Mouse (Mus musculus) heart, adult 8-10 months (tissue): ENCODE measurements around the gene Atpaf1. TPM values are rescaled to one million over a fixed set of nuclear protein-coding genes. Genes with fewer than 3 reads are reported as not detected.

Experiments
- DNase-seq: peaks from one replicate; pipeline ENCODE4 v3.0.0; 2022; ENCODE audit warnings: low spot score
- total RNA-seq, 4 experiments: library from RNA; stranded (reverse); gene quantifications; 2 replicates each; pipeline ENCODE4 v1.2.4; 2022

The Atpaf1 gene
- total RNA-seq: 100 to 1,000 TPM; 110 to 119 (median 113) TPM

DNA sequence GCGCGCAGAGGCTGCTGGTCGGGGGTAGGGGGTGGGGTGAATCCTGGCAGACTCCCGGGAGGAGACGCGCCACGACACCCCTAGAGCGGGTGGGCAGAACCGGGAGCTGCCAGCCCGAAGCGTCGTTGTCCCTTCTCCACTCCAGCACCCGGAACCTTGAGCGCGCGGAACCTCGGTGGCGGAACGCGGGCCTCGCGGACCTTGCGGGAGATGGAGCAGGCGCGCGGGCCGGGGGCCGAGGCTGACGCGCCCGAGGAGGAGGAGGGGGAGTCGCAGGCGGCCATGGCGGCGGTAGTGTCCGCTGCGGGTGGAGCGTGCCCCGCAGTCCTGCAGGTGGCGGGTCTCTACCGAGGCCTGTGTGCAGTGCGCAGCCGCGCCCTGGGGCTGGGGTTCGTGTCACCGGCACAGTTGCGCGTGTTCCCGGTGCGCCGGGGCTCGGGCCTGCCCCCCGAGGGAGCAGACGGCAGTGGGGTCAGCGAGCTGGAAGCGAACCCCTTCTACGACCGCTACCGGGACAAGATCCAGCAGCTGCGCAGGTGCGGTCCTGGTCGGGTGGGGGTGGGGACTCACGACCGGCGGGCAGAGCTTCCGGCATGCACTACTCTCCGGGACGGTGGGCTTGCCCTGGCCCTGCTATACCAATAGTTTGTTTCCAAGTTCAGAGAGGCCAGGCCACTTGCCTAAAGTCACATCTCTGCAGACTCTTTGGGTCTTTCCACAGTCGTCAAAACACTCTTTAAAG is at the start of gene Atpaf1:
Atpaf1 (plus strand) TSS at position 44 of the 742 bp plus-strand sequence.
- peak; percentile 55 for DNase-seq

DNA sequence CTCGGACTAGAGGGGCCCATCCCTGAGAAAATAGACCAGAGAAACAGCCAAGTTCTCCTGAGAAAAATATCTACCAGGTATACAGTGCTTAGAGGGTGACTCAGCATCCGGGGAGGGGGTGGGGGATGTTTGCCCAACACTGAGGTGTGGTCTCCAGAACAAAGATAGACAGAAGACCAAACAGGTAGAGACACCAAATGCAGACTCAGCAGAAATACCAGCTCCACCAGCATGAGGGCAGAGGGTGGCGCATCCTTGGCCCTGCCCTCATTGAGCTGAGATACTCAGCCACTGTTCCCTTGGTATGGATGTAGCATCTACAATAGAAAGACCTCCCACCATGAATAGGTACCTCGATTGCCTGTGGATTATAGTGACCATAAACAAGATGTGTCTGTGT is 49.7 kb upstream of the Atpaf1 start:
- DNase-seq: no peak

DNA sequence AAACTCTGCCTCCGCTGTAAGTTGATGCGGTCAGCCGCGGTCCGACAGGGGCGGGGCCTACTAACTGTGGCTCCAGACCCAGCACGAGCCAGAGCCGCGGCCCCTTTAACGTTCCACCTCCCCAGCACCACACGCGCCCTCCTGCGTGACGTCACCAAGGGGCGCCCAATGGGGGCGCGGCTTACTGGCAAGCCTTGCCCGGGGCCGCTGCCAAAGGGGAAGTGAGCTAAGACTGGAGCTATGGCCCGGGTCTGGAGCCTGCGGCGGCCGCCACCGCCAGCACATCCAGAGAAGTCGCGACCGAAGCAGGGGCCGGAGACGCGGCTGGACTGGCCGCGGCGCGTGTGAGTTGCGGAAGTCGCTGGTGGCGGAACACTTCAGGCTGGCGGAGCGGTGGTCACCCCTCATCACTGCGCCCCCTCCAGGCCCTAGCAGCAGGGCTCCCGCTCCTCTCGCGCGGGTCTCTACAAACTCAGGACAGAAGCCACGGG is 47.0 kb upstream of the Atpaf1 start, which contains the start of gene Efcab14:
Efcab14 (plus strand) TSS at position 194 of the 491 bp plus-strand sequence.
- DNase-seq: peak; percentile 97

DNA sequence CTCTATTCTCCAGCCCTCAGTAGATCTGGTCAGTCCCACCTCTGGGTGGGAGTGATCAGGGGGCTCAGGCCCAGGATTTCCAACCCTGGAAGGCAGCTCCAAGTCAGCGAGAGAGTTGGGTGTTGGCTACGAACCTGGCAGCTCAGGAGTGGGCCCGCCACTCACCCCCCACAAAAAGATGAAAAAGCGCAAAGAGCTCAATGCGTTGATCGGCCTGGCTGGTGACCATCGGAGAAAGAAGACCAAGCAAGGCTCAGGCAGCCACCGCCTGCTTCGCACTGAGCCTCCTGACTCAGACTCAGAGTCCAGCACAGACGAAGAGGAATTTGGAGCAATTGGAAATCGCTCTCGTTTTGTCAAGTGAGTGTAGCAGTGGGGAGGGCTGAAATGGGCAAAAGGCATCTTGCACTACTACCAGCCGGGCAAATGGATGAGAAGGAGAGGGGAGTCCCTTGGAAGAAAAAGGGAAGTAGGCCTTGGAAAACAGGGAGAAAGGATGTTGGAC is 46.1 kb upstream of the Atpaf1 start:
- DNase-seq: no peak

DNA sequence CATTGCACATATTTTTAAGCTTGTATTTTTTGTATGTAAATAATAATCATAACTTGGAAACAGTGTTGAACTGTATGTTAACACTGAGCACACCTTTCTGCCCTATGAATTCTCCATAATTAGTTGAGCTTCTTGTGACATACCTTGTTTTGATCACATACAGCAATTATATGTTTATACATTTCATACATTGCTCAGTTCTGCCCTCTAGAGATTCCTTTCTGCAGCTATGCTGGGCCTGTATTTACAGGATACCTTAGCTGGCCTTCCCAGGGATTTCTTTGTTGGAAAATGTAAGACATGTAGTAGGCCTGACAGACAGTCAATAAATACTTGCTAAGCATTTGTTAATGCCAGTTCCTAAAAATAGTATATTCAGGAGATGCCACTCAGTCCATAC is 42.0 kb upstream of the Atpaf1 start:
- DNase-seq: no peak

DNA sequence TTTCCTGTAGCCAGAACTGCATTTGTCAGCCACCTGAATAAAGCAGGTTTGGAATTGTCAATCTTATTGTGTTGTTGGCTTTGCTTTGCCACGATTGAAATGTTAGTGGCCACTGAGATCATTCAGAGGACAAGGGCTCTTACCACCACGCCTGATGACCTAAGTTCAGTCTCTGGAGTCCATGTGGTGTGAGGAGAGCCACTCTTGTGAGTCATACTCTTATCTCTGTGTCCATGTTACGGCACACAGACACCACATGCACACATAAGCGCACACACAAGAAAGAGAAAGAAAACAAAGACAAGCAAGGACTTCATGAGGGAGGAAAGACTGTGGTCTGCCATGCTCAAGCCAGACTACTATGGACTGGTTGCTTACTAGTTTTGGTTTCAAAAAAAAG is 41.5 kb upstream of the Atpaf1 start:
- DNase-seq: no peak

DNA sequence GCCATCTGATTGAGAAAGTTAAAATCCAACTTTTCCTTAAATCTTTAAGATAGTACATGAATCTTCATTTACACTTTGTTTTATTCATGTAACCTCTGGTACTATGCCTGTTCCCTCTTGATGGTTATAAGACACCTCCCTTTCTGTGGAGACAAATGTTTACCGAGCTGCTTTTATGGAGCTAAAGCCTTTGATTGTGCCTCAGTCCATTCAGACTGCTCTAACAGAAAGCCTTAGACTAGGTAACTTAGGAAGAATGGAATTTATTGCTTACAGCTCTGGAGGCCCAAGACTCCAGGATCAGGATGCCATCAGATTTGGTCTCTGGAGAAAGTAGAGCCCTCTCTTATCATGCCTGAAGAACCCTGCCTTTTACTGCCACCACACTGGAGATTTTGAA is 36.4 kb upstream of the Atpaf1 start:
- no peak for DNase-seq

DNA sequence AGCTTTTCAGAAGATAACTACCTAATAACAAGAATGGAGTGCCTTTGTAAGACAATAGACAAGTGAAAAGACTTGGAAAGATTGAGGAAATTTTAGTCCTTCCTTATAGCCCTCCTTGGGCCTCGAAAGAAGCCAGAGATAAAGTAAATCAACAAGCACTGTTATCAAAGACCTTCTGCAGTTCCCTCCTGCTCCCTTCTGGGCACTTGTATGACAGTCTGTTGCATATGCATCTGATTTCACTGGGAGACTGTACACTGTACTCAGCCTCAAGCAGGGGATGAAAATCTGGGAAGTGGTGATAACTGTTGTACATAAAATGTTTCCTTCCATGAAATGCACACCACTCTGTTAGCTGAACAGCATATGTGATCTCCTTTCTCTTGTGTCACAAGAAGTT is 35.3 kb upstream of the Atpaf1 start:
- DNase-seq: no peak

DNA sequence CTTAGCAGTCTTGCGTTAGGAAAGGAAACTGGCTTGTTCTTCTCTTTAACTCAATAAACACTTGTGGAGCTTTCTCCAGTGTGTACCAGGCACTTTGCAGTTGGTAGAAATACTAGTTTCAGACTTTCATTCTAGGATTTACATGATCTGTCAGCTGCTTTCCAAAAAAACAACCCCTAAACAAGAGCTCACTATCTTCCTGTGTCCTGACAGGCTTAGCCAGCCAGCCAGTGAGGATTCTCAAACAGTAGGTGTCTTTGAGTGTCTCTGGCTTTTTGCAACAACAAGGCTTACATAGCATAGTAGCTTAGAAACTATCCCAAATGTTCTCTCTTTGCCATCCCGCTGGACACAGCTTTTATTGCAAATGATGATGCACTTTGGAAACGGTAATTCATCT is 30.5 kb upstream of the Atpaf1 start:
- DNase-seq: no peak

DNA sequence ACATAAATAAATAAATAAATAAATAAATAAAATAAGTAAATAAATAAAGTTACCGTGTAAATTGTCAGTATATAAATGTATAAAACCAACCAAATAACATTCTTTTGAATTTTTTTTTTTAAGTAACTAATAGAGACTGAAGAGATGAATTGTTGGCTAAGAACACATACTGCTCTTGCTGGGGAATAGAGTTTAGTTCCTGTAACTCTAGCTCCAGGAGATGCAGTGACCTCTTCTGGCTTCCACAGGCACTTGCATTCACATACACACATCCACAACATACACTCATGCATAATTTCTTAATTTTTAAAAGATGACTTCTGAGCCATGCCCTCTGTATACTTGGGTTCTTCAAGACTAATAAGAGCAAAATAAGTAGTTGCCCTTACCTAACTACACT is 29.8 kb upstream of the Atpaf1 start:
- no peak for DNase-seq

DNA sequence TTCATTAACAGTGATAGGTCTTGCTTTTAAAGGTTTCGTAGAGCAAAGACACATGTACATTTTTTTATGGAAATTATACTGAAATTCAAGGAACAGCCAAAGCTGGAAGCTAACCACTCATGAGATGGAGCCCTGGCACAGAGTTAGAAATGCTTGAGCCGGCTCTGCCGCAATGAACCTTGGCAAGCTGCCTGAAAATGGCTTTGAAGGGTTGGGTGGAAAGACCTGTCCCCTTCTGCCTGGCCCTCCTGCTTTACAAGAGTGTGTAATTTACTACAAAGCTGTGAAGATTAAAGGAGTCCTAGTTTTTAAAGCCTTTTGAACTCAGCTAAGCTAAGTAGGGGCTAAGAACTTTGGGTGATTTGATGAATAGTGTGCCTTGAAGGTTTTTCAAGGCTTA is 23.4 kb upstream of the Atpaf1 start:
- no peak for DNase-seq

DNA sequence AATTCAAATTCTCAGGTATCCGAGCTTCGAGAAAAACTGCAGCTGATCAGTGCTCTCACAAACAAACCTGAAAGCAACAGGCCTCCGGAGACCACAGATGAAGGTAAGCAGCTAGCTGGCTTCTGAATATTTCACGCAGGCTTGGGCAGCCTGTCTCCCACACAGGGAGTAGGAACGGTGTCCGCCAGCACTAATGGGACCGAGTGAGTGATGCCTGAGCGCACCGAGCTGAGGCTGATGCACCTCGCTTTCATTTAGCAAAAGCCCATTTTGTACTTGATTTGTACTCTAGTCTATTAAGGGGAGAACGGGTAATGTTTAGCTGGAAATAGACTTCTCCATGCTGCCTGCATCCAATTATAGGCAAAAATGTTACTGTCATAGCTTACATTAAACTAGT is 20.0 kb upstream of the Atpaf1 start:
- no peak for DNase-seq

DNA sequence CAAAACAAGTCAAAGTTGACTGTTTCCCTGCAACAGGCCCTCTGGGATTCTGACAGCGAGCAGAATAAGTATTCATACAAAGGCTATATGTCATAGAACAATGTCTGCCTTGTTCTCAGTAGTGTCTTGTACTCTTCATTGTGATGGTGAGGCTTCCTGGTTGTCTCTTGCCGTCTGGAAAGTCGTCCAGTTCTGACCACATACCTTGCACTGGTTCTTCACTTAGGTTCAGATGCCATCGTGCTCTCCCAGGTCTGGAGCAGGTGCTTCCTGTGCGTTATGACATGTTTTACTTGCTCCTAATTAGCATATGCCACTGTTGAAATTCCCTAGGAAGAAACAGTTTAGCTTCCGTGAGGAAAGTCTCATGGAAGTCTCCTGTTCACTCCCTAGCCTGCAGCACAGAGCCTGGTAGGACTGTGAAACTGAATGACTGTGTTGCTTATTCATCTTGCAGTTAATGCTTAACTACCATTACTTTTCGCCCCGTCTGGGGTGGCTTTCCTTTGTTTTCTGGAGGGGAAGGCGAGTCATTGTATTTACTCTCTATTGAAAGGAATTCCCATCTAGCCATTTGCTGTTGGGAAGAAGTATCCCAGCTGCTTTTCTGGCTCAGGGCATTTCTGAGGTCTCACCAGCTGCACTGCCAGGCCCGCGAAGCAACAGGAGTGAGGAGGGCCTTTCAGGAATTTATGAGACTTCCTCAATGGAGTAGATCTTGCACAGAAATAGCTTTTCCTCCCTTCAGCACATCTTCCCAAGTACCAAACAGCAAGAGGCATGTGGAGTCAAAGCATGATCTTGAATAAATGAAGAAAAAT is 16.8 kb upstream of the Atpaf1 start:
- DNase-seq: no peak

DNA sequence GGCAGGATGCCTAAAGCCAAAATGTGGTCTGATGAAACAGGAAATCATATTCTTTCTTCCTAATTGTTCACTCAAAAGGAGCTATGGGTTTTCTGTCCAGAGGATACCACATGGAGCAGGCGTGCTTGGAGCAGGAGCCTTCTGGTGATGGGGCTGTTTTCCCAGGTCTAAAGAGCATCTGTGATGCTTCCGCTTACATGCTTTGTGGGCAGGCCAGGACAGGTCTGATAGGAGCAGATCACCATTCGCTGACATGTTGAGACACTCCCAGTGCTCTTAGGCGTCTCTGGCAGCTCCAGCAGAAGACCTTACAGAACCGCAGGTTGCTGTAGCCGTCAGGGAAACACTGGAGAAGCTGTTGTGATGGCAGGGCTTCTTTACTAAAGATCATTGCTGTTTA is 9.6 kb upstream of the Atpaf1 start:
- DNase-seq: no peak

DNA sequence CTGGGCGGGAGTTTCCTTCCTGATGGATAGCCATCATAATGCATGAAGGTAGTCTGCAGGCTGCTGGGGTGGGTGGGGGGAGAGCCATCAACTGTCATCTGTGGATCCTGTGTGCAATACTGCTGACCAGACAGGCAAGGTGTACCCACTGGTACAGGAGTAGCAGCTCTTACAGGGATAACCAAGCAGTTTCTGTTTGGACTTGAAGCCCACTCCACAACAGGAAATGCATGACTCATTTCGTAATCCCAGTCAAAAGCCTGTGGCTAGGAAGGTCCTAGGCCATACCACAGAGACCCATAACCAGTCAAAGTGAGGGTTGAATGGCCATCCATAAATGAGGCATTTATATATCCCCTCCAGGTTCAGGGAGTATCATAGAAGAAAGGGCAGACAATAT is 7.0 kb upstream of the Atpaf1 start:
- DNase-seq: no peak

DNA sequence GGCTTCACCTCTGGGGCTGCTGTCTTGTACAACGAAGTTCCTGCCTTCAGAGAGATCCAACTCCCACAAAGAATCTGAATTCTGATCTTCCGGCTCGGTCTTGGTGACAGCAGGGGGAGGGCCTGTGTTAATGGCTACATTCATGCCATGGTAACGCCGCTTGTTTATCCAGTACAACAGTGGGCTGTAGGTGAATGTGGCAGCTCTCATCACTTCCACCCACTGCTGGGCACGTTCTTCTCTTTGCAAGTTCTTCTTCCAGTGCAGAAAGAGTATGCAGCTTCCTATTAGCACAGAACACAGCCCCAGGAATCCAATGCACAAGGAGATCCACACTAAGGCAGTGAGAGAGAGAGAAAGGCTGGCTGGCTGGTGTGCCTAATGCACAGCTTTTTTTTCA is 4.3 kb upstream of the Atpaf1 start:
- DNase-seq: no peak

DNA sequence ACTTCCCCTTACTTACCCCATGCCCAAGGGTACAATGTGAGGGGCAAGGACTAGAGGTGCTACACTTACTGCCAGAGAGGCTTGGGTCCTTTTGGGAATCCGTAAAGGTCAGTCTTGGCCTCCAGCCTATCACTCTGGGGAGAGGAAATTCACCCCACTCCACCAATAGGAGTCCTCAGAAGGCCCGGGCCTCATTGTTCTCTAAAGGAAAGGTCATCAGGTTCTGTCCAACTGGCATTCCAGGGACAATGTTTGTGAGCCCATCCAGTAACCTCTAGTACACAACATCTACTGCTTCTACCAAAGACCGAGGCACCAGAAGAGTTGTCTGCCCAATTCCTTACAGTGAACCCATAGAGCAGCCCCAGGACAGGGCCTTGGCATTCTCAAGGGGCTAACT is 3.7 kb upstream of the Atpaf1 start, which contains the start of gene Tex38:
Tex38 (minus strand) TSS at position 101 of the 400 bp plus-strand sequence.
- no peak for DNase-seq

DNA sequence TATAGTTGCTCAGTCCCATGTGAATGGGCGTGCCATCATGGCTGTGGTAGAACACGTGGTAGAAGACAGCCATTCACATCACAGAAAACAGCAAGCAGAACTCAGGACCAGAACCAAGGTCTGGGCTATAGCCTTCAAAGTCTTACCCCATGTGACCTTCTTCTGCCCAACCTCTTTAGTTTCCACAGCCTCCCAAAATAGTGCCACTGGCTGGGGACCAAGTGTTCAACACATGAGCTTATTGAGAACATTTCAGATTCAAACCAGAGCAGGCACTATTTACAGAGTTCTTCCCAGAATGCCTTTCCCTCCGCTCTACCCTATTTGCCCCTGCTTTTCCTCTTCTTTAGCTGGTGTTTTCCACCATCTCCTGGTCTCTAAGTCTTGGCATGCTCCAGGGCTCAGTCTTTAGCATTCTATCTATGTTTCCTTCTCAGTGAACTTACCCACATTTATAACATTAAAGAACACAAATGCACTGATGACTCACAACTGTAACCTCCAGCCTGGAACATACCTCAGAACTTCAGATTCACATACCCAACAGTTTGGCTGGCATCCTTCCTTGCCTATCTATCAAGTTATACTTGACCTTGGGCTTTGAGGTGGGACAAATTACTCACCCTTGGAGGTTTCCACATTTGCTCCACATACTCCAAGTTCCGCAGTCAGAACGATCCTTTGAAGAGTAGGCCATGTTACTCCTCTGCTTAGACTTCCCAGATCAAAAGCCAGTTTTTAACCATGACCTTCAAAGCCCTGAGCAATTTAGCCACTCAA is 2.4 kb upstream of the Atpaf1 start:
- DNase-seq: peak; percentile 24

DNA sequence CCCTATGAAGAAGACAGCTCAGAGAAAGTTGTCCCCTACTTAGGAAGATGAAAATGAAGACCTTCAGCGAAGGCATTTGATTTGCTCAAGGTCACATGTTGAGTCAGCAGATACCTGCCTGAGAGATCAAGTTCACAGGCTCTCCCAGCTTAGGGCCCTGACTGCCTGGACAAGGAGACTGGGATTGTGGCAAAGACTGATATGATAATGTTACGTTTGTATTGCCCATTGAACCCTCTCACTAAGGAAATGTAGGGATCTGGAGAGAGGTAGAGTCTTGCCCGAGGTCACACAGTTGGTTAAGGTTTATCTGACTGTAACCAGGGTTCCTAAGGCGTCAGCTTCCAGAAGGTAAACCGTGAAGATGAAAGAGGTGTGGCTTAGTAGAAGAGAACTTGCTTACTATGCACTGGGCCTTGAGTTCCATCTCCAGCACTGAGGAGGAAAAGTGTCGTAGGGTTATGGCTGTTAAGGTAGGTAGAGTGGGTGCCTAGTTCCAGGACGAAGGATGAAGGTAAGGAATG is 961 bp downstream of the Atpaf1 start:
- DNase-seq: no peak

DNA sequence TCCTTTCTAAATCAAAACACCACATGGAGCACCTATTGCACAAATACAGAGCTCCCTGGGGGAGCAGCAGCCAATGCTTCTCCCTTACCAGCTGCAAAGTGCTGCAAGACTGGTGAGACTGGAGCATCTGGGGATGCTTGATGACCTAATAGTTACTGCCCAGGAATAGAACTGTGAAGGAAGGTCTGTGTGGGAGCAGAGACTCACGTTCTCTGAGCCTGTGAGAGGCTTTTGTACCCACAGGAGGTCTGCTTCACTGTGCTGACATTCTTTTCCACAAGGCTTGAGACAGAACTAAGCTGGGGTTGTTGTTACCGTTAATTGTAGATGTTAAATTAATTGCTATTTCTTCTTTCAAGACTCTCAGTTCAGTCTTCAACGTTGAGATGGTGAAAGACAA is 6.3 kb downstream of the Atpaf1 start:
- DNase-seq: no peak

DNA sequence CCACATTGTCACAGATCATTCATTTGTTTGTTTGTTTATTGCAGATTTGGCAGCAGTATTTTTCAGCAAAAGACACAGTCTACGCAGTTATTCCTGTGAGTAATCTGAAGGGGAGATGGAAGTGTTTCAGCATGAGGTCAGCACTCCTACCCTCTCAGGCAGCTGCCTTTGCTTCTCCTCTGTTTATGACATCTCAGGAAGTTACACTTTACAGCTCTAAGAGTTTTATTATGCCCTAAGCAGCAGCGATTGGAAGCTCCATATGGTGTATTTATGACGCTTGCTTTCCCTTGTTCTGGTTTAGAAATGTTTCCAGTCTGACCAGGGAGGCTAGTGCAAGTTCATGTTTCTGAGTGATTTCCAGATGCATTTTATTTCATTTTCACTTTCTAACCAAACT is 10.7 kb downstream of the Atpaf1 start:
- no peak for DNase-seq

DNA sequence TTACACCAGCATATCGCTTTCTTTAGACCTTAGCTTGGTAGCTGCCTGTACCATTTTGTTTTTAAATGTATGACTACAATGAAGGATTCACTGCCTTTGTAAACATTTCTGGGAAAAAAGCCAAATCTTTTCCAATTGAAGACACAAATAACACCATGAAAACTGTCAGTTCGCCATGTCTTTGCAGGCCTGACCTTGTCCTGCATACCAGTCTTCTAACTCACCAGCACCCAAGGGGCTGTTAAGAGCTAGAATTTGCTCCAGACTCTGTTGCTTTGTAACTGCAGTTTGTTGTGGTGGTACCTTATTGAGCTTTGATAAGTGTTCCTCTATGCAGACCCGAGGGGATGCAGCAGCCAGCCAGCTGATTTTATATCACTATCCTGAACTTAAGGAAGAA is 15.4 kb downstream of the Atpaf1 start:
- no peak for DNase-seq
